28 mouse cellular contexts compared by ENCODE assay signal in the genomic region with DNA sequence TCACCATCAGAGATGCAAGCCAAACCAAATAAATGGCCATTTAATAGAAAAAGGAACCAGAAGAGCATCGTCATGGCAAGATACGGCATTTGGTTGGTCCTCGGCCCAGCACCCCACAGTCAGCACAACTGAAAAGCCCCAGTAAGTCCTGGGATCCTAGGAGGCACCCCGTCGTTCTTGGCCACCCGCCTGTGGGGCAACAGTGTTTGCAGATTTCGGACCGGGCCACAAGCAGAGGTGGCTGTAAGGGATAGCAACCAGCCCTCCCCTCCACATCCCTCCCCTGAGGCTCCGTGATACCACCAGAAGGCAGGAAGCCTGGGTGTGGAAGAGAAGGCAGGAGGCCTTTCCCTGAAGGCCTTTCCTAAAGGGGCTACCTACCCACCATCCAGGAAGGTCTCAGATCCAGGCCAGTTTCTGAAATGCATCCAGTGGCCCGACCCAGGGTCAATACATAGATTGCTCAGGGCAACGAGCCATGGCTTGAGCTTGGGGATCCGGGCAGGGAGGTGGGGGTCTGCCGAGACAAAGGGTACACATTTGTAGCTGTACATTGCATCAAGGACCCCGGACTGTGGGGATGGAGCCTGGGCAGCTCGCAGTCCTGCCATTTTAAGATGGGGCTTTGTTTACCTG. TPM values are rescaled to one million over a fixed set of nuclear protein-coding genes. Genes with fewer than 3 reads are reported as not detected.
A peak's percentile ranks its signal among the peaks of the same experiment; 100 is the strongest.
DNase-seq lines count a peak whose midpoint lies in the region; ATAC-seq and TF ChIP-seq lines count a peak whose summit lies in the region.
"Had no signal": no experiment of that assay in that cellular context is flagged by ENCODE, and none has a peak within 500 bp of the region (broad histone marks: within the 10 kb centered on the region; RNA-seq: fewer than 3 reads in every experiment).

No protein-coding gene starts in this region.

- no peak for ATAC-seq in forebrain, embryonic 11.5 days (replicated peaks; ENCODE audit: low FRiP score)
- no peak for ATAC-seq in forebrain, embryonic 12.5 days (ENCODE audit: low FRiP score)
- ATAC-seq: forebrain, embryonic 15.5 days; intestine, embryonic 15.5 days; midbrain, embryonic 13.5 days; Patski had no signal

- H3K9ac ChIP-seq in forebrain, embryonic 11.5 days (ENCODE audit: low read length) = no peak overlapping the region
- H3K9ac ChIP-seq in forebrain, embryonic 12.5 days = no peak overlapping the region
- H3K9ac ChIP-seq: forebrain, embryonic 15.5 days; heart, embryonic 13.5 days; hindbrain, embryonic 15.5 days; intestine, embryonic 15.5 days; limb, embryonic 13.5 days; lung, embryonic 15.5 days; midbrain, embryonic 13.5 days; neural tube, embryonic 15.5 days had no signal

- 84% methylated on average over 15 of the region's 15 CpGs for WGBS in forebrain, embryonic 11.5 days
- 84% methylated on average over 15 of the region's 15 CpGs for WGBS in forebrain, embryonic 12.5 days

- TF ChIP-seq CTCF in left cerebral cortex, adult 2 months (IDR thresholded peaks at IDR 0.05) = no peak
- no peak for TF ChIP-seq CTCF in E14TG2a.4 (conservative IDR thresholded peaks at IDR 0.05; ENCODE audit: low read length)

- H3K4me3 ChIP-seq in forebrain, embryonic 11.5 days (ENCODE audit: low read depth, low read length) = no peak overlapping the region
- H3K4me3 ChIP-seq in forebrain, embryonic 12.5 days (replicated peaks) = no peak overlapping the region
- H3K4me3 ChIP-seq in left cerebral cortex, adult 2 months = no peak overlapping the region
- peak overlapping the region; percentile 51 for H3K4me3 ChIP-seq in E14TG2a.4 (replicated peaks; ENCODE audit: low read length)
- H3K4me3 ChIP-seq: forebrain, embryonic 15.5 days; gastrocnemius, adult 2 months; heart, embryonic 13.5 days; hindbrain, embryonic 10.5 days; hindbrain, embryonic 15.5 days; intestine, embryonic 15.5 days; limb, embryonic 13.5 days; lung, embryonic 15.5 days; megakaryocyte, embryonic 14.5 days; midbrain, embryonic 13.5 days; neural tube, embryonic 15.5 days had no signal

- intact Hi-C loops in left cerebral cortex, postnatal 4 days (cut with DNase I) = no loop called here
- intact Hi-C loops in left cerebral cortex, adult 2 months (cut with DNase I) = loop anchor here (10.0 kb wide), 1 partner anchor 253 kb away; a partner anchor contains a TSS

- H3K4me2 ChIP-seq in forebrain, embryonic 11.5 days (ENCODE audit: low read depth, low read length, severe bottlenecking) = no peak overlapping the region
- H3K4me2 ChIP-seq in forebrain, embryonic 12.5 days = no peak overlapping the region
- H3K4me2 ChIP-seq: forebrain, embryonic 15.5 days; heart, embryonic 13.5 days; hindbrain, embryonic 15.5 days; intestine, embryonic 15.5 days; limb, embryonic 13.5 days; liver, embryonic 11.5 days; lung, embryonic 15.5 days; midbrain, embryonic 13.5 days; neural tube, embryonic 15.5 days had no signal

- no peaks in the 10 kb centered on the region for H3K27me3 ChIP-seq in forebrain, embryonic 11.5 days (ENCODE audit: control insufficient read depth, insufficient read depth, low read length)
- H3K27me3 ChIP-seq in forebrain, embryonic 12.5 days = no peaks in the 10 kb centered on the region
- peaks cover 23% of the 10 kb centered on the region for H3K27me3 ChIP-seq in E14TG2a.4 (ENCODE audit: insufficient read depth, low read length)
- H3K27me3 ChIP-seq: CH12.LX; forebrain, embryonic 15.5 days; heart, embryonic 13.5 days; hindbrain, embryonic 15.5 days; intestine, embryonic 15.5 days; limb, embryonic 13.5 days; lung, embryonic 15.5 days; midbrain, embryonic 13.5 days; neural tube, embryonic 15.5 days; Patski had no signal

- no peak overlapping the region for H3K27ac ChIP-seq in forebrain, embryonic 11.5 days (ENCODE audit: low read depth, low read length)
- H3K27ac ChIP-seq in forebrain, embryonic 12.5 days = no peak overlapping the region
- no peak overlapping the region for H3K27ac ChIP-seq in left cerebral cortex, adult 2 months
- H3K27ac ChIP-seq: forebrain, embryonic 15.5 days; gastrocnemius, adult 2 months; heart, embryonic 13.5 days; hindbrain, embryonic 10.5 days; hindbrain, embryonic 15.5 days; intestine, embryonic 15.5 days; limb, embryonic 13.5 days; lung, embryonic 15.5 days; midbrain, embryonic 13.5 days; neural tube, embryonic 15.5 days had no signal

- peak; percentile 37 for DNase-seq in cerebellum, adult 9-11 months
- no peak for DNase-seq in cerebellum, postnatal 4 days (ENCODE audit: low spot score in 2 of 2)
- DNase-seq in forebrain, embryonic 11.5 days (ENCODE audit: low spot score) = peak; percentile 46
- DNase-seq in left cerebral cortex, postnatal 4 days = peak; percentile 26
- no peak for DNase-seq in left cerebral cortex, adult 2 months (ENCODE audit: extremely low spot score in 1 of 2, low spot score in 2 of 2)
- no peak for DNase-seq in heart, adult 18-20 months
- DNase-seq: adrenal gland, postnatal 14 days; heart, postnatal 10 days; kidney, adult 2 months; retina, postnatal 1 day; spleen, adult 18-20 months; thymus, adult 2 months had no signal

- H3K9me3 ChIP-seq in forebrain, embryonic 11.5 days (ENCODE audit: control insufficient read depth, low read length) = no peaks in the 10 kb centered on the region
- no peaks in the 10 kb centered on the region for H3K9me3 ChIP-seq in forebrain, embryonic 12.5 days
- no peaks in the 10 kb centered on the region for H3K9me3 ChIP-seq in E14TG2a.4 (ENCODE audit: low read length)
- H3K9me3 ChIP-seq: forebrain, embryonic 15.5 days; heart, embryonic 13.5 days; hindbrain, embryonic 10.5 days; hindbrain, embryonic 15.5 days; intestine, embryonic 15.5 days; limb, embryonic 13.5 days; lung, embryonic 15.5 days; megakaryocyte, embryonic 14.5 days; midbrain, embryonic 13.5 days; neural tube, embryonic 15.5 days had no signal

- H3K4me1 ChIP-seq in forebrain, embryonic 11.5 days (replicated peaks; ENCODE audit: control insufficient read depth, insufficient read depth, low read length) = no peaks in the 10 kb centered on the region
- H3K4me1 ChIP-seq in forebrain, embryonic 12.5 days = no peaks in the 10 kb centered on the region
- H3K4me1 ChIP-seq in E14TG2a.4 (replicated peaks; ENCODE audit: low read depth, low read length) = peaks cover 42% of the 10 kb centered on the region
- H3K4me1 ChIP-seq: forebrain, embryonic 15.5 days; hindbrain, embryonic 15.5 days; limb, embryonic 13.5 days; lung, embryonic 15.5 days; midbrain, embryonic 13.5 days; neural tube, embryonic 15.5 days had no signal

- H3K36me3 ChIP-seq in forebrain, embryonic 11.5 days (ENCODE audit: control insufficient read depth, insufficient read depth, low read length) = peaks cover 14% of the 10 kb centered on the region; the same call in 1 of the 2 replicates
- H3K36me3 ChIP-seq in forebrain, embryonic 12.5 days (replicated peaks) = peaks cover 39% of the 10 kb centered on the region
- peaks cover 5% of the 10 kb centered on the region; the same call in 1 of the 2 replicates for H3K36me3 ChIP-seq in E14TG2a.4 (ENCODE audit: insufficient read depth, low read length)

RNA-seq across cellular contexts. Expression of a gene that starts 20.7 kb away (rescaled TPM):
- polyA plus RNA-seq in forebrain, embryonic 11.5 days (2014; fragmentation: Nextera tagmentation; extraction: Ambion mirVana) = 15.8 and 17.6 TPM in 2 replicates
- polyA plus RNA-seq in forebrain, embryonic 12.5 days (2016; fragmentation: Nextera tagmentation; extraction: Ambion mirVana) = 8.9 and 10.0 TPM in 2 replicates
- 100 to 1,000 TPM; 315 to 327 TPM for total RNA-seq in left cerebral cortex, postnatal 4 days (2021)
- 100 to 1,000 TPM; 207 to 234 TPM for total RNA-seq in left cerebral cortex, adult 2 months (2021)
- 10 to 100 TPM; 32.0 to 37.8 TPM for total RNA-seq in heart, adult 18-20 months (2021)

Comparison
In these comparisons a context has a peak if more than half of its experiments do, and no peak if none do; other contexts are left out.
1. DNase-seq: peak in cerebellum, adult 9-11 months (single experiment), forebrain, embryonic 11.5 days (single experiment) and left cerebral cortex, postnatal 4 days (single experiment); none in cerebellum, postnatal 4 days (0 of 2), left cerebral cortex, adult 2 months (0 of 2) and heart, adult 18-20 months (0 of 2).
2. RNA of a gene that starts 20.7 kb away (total RNA-seq): 315 to 327 TPM in left cerebral cortex, postnatal 4 days and 207 to 234 TPM in left cerebral cortex, adult 2 months; 32.0 to 37.8 TPM in heart, adult 18-20 months; every median in the first group is over 4 times any median in the second.